29 mouse cellular contexts compared by ENCODE assay signal in genomic region chr10:128131297-128131696, GRCm38 (mm10). TPM values are rescaled to one million over a fixed set of nuclear protein-coding genes. Genes with fewer than 3 reads are reported as not detected.
A peak's percentile ranks its signal among the peaks of the same experiment; 100 is the strongest.
DNase-seq lines count a peak whose midpoint lies in the region; ATAC-seq and TF ChIP-seq lines count a peak whose summit lies in the region.
"Had no signal": no experiment of that assay in that cellular context is flagged by ENCODE, and none has a peak within 500 bp of the region (broad histone marks: within the 10 kb centered on the region; RNA-seq: fewer than 3 reads in every experiment).

No protein-coding gene starts in this region.

- H3K4me2 ChIP-seq in liver, embryonic 12.5 days: no peak overlapping the region
- no peak overlapping the region for H3K4me2 ChIP-seq in kidney, embryonic 15.5 days
- H3K4me2 ChIP-seq: embryonic facial prominence, embryonic 12.5 days; forebrain, embryonic 15.5 days; hindbrain, embryonic 15.5 days; liver, embryonic 15.5 days; midbrain, embryonic 13.5 days; neural tube, embryonic 15.5 days had no signal

- H3K27me3 ChIP-seq in liver, adult 2 months (ENCODE audit: control insufficient read depth, insufficient read depth, low read length): no peaks in the 10 kb centered on the region
- no peaks in the 10 kb centered on the region for H3K27me3 ChIP-seq in liver, embryonic 12.5 days (replicated peaks)
- H3K27me3 ChIP-seq in kidney, embryonic 15.5 days: no peaks in the 10 kb centered on the region
- H3K27me3 ChIP-seq: embryonic facial prominence, embryonic 12.5 days; forebrain, embryonic 15.5 days; hindbrain, embryonic 15.5 days; liver, embryonic 15.5 days; midbrain, embryonic 13.5 days; neural tube, embryonic 15.5 days had no signal

- no peak overlapping the region for H3K9ac ChIP-seq in liver, adult 2 months (ENCODE audit: low read depth, low read length)
- H3K9ac ChIP-seq in liver, embryonic 12.5 days: no peak overlapping the region
- no peak overlapping the region for H3K9ac ChIP-seq in kidney, embryonic 15.5 days
- H3K9ac ChIP-seq: embryonic facial prominence, embryonic 12.5 days; forebrain, embryonic 15.5 days; hindbrain, embryonic 15.5 days; liver, embryonic 15.5 days; midbrain, embryonic 13.5 days; neural tube, embryonic 15.5 days had no signal

- H3K4me3 ChIP-seq in liver, adult 2 months (ENCODE audit: insufficient read depth, low read depth, low read length): no peak overlapping the region
- no peak overlapping the region for H3K4me3 ChIP-seq in liver, embryonic 12.5 days
- H3K4me3 ChIP-seq in kidney, embryonic 15.5 days (replicated peaks): no peak overlapping the region
- H3K4me3 ChIP-seq: embryonic facial prominence, embryonic 12.5 days; forebrain, embryonic 10.5 days; forebrain, embryonic 15.5 days; hindbrain, embryonic 10.5 days; hindbrain, embryonic 15.5 days; liver, embryonic 15.5 days; midbrain, embryonic 13.5 days; neural tube, embryonic 15.5 days had no signal

- WGBS in liver, adult 2 months: 46% methylated on average over 3 of the region's 3 CpGs
- 57% methylated on average over 3 of the region's 3 CpGs for WGBS in liver, embryonic 12.5 days (ENCODE audit: insufficient replicate concordance)
- 75% methylated on average over 3 of the region's 3 CpGs for WGBS in kidney, embryonic 15.5 days

- no peak for ATAC-seq in liver, embryonic 12.5 days
- ATAC-seq in granulocyte monocyte progenitor cell, adult 5-6 weeks (replicated peaks; ENCODE audit: poor library complexity, severe bottlenecking): peak; percentile 97
- ATAC-seq in monocyte, adult 5-6 weeks (replicated peaks; ENCODE audit: insufficient number of reproducible peaks, low FRiP score, low TSS enrichment, poor library complexity, severe bottlenecking): peak; percentile 93
- no peak for ATAC-seq in kidney, embryonic 15.5 days (replicated peaks; ENCODE audit: low FRiP score)
- ATAC-seq: activated CD4-positive, CD25-positive, alpha-beta regulatory T cell, adult 4 months; forebrain, embryonic 15.5 days; inflammation-experienced regulatory T-cells, adult 6 months; midbrain, embryonic 13.5 days had no signal

- H3K9me3 ChIP-seq in liver, embryonic 12.5 days (replicated peaks): no peaks in the 10 kb centered on the region
- H3K9me3 ChIP-seq in kidney, embryonic 15.5 days (replicated peaks): no peaks in the 10 kb centered on the region
- H3K9me3 ChIP-seq: embryonic facial prominence, embryonic 12.5 days; forebrain, embryonic 10.5 days; forebrain, embryonic 15.5 days; hindbrain, embryonic 10.5 days; hindbrain, embryonic 15.5 days; liver, embryonic 15.5 days; midbrain, embryonic 13.5 days; neural tube, embryonic 15.5 days had no signal

- peak; percentile 26 for DNase-seq in liver, adult 2 months (ENCODE audit: extremely low read depth, low read depth, low spot score)
- DNase-seq in 416B (ENCODE audit: low read depth): peak; percentile 9
- DNase-seq in urinary bladder, adult 2 months (ENCODE audit: low spot score): no peak
- DNase-seq: adrenal gland, adult 8-10 months; B cell, adult 2 months; cerebellum, adult 8-10 months; cerebellum, postnatal 25 days; gastrocnemius, postnatal 36 days; kidney, adult 11 months; kidney, postnatal 36 days; layer of hippocampus, postnatal 36 days; left cerebral cortex, postnatal 4 days; lung, postnatal 10 days; right cerebral cortex, postnatal 25 days; thymus, postnatal 14 days had no signal

- peaks cover 16% of the 10 kb centered on the region for H3K36me3 ChIP-seq in liver, adult 2 months (ENCODE audit: control insufficient read depth, insufficient read depth, low read length)
- peaks cover 54% of the 10 kb centered on the region for H3K36me3 ChIP-seq in liver, embryonic 12.5 days
- H3K36me3 ChIP-seq in kidney, embryonic 15.5 days: peaks cover 91% of the 10 kb centered on the region

- H3K79me2 ChIP-seq in liver, adult 2 months (ENCODE audit: control insufficient read depth, insufficient read depth, low read length): no peaks in the 10 kb centered on the region

- no peak overlapping the region for H3K27ac ChIP-seq in liver, adult 2 months (replicated peaks; ENCODE audit: insufficient read depth, low read depth, low read length)
- no peak overlapping the region for H3K27ac ChIP-seq in liver, embryonic 12.5 days
- no peak overlapping the region for H3K27ac ChIP-seq in kidney, embryonic 15.5 days
- H3K27ac ChIP-seq: embryonic facial prominence, embryonic 12.5 days; forebrain, embryonic 10.5 days; forebrain, embryonic 15.5 days; hindbrain, embryonic 10.5 days; hindbrain, embryonic 15.5 days; liver, embryonic 15.5 days; midbrain, embryonic 13.5 days; neural tube, embryonic 15.5 days had no signal

- no peaks in the 10 kb centered on the region; the same call in 1 of the 2 replicates for H3K4me1 ChIP-seq in liver, adult 2 months (ENCODE audit: control insufficient read depth, insufficient read depth, low read length)
- no peaks in the 10 kb centered on the region for H3K4me1 ChIP-seq in liver, embryonic 12.5 days
- peaks cover 8% of the 10 kb centered on the region; the same call in 1 of the 2 replicates for H3K4me1 ChIP-seq in kidney, embryonic 15.5 days
- H3K4me1 ChIP-seq: embryonic facial prominence, embryonic 12.5 days; forebrain, embryonic 10.5 days; forebrain, embryonic 15.5 days; midbrain, embryonic 13.5 days had no signal

- TF ChIP-seq CTCF in liver, adult 2 months (IDR thresholded peaks at IDR 0.05; ENCODE audit: low read depth, low read length): no peak

- TF ChIP-seq POLR2A in liver, adult 2 months (IDR thresholded peaks at IDR 0.05; ENCODE audit: extremely low read depth, insufficient read depth, low read length): no peak

RNA-seq across cellular contexts. Expression of gene Baz2a, which starts 39.9 kb away (rescaled TPM):
- total RNA-seq in liver, adult 2 months (2014; rRNA removed): 6.6 and 9.1 TPM in 2 replicates
- polyA plus RNA-seq in liver, adult 2 months (2012; rRNA removed): 9.7 and 12.3 TPM in 2 replicates
- polyA plus RNA-seq in liver, embryonic 12.5 days (2016; fragmentation: Nextera tagmentation; extraction: Ambion mirVana): 8.0 and 8.6 TPM in 2 replicates
- 54.8 and 64.2 TPM in 2 replicates for total RNA-seq in granulocyte monocyte progenitor cell, adult 5-6 weeks (2014; fragmentation: Nextera tagmentation)
- 15.0 and 17.2 TPM in 2 replicates for total RNA-seq in granulocyte monocyte progenitor cell, adult 5-6 weeks (2017)
- 36.8 to 80.0 TPM (median 45.1 TPM) in 3 replicates for total RNA-seq in monocyte, adult 5-6 weeks (2017)
- 12.7 and 14.2 TPM in 2 replicates for polyA plus RNA-seq in kidney, embryonic 15.5 days (2015; fragmentation: Nextera tagmentation; extraction: Ambion mirVana)
- 29.1 and 31.5 TPM in 2 replicates for polyA plus RNA-seq in urinary bladder, adult 2 months (2012; rRNA removed)

RNA-seq across cellular contexts. Expression of gene Atp5b, which starts 48.2 kb away (rescaled TPM):
- 1,653 and 1,721 TPM in 2 replicates for total RNA-seq in liver, adult 2 months (2014; rRNA removed)
- polyA plus RNA-seq in liver, adult 2 months (2012; rRNA removed): 2,471 and 2,841 TPM in 2 replicates
- 2,130 and 2,180 TPM in 2 replicates for polyA plus RNA-seq in liver, embryonic 12.5 days (2016; fragmentation: Nextera tagmentation; extraction: Ambion mirVana)
- 1,867 and 2,007 TPM in 2 replicates for total RNA-seq in granulocyte monocyte progenitor cell, adult 5-6 weeks (2014; fragmentation: Nextera tagmentation)
- total RNA-seq in granulocyte monocyte progenitor cell, adult 5-6 weeks (2017): 1,997 and 2,300 TPM in 2 replicates
- 601 to 762 TPM (median 711 TPM) in 3 replicates for total RNA-seq in monocyte, adult 5-6 weeks (2017)
- 2,850 and 2,855 TPM in 2 replicates for polyA plus RNA-seq in kidney, embryonic 15.5 days (2015; fragmentation: Nextera tagmentation; extraction: Ambion mirVana)
- 1,011 and 1,131 TPM in 2 replicates for polyA plus RNA-seq in urinary bladder, adult 2 months (2012; rRNA removed)

RNA-seq across cellular contexts. Expression of gene Rbms2, which starts 48.8 kb away (rescaled TPM):
- total RNA-seq in liver, adult 2 months (2014; rRNA removed): 8.0 and 9.6 TPM in 2 replicates
- 21.2 and 23.2 TPM in 2 replicates for polyA plus RNA-seq in liver, adult 2 months (2012; rRNA removed)
- polyA plus RNA-seq in liver, embryonic 12.5 days (2016; fragmentation: Nextera tagmentation; extraction: Ambion mirVana): 8.7 and 10.1 TPM in 2 replicates
- 14.3 and 20.5 TPM in 2 replicates for total RNA-seq in granulocyte monocyte progenitor cell, adult 5-6 weeks (2014; fragmentation: Nextera tagmentation)
- total RNA-seq in granulocyte monocyte progenitor cell, adult 5-6 weeks (2017): 1.8 and 2.1 TPM in 2 replicates
- 2.2 to 23.9 TPM (median 6.5 TPM) in 3 replicates for total RNA-seq in monocyte, adult 5-6 weeks (2017)
- polyA plus RNA-seq in kidney, embryonic 15.5 days (2015; fragmentation: Nextera tagmentation; extraction: Ambion mirVana): 40.6 and 42.8 TPM in 2 replicates
- 88.2 and 97.5 TPM in 2 replicates for polyA plus RNA-seq in urinary bladder, adult 2 months (2012; rRNA removed)

Comparison
In these comparisons a context has a peak if more than half of its experiments do, and no peak if none do; other contexts are left out.
1. ATAC-seq: peak in granulocyte monocyte progenitor cell, adult 5-6 weeks (single experiment) and monocyte, adult 5-6 weeks (single experiment); none in liver, embryonic 12.5 days (single experiment) and kidney, embryonic 15.5 days (single experiment).